Mouse (Mus musculus) lung, postnatal 36 days (tissue): Measurements from ENCODE around the gene Adgrf5.

Source experiments
- DNase-seq: peaks from one replicate; pipeline ENCODE4 v3.0.0; 2022; ENCODE audit warnings: mixed read lengths

The Adgrf5 gene

GRCm38 (mm10) chr17:43386331-43386730 is 26.1 kb downstream of the Adgrf5 start:
- no peak for DNase-seq

GRCm38 (mm10) chr17:43387171-43387570 is 26.9 kb downstream of the Adgrf5 start:
- peak; percentile 48 for DNase-seq

GRCm38 (mm10) chr17:43389256-43389655 is 29.0 kb downstream of the Adgrf5 start:
- DNase-seq: peak; percentile 81

GRCm38 (mm10) chr17:43392191-43392590 is 31.9 kb downstream of the Adgrf5 start:
- no peak for DNase-seq

- DNase-seq: no peak
These were observed 33.4 kb downstream of the Adgrf5 start for GRCm38 (mm10) chr17:43393669-43394068.

GRCm38 (mm10) chr17:43395400-43396258 is 35.4 kb downstream of the Adgrf5 start:
- DNase-seq: peak; percentile 72

- DNase-seq: no peak
These were observed 38.4 kb downstream of the Adgrf5 start for GRCm38 (mm10) chr17:43398612-43399011.

GRCm38 (mm10) chr17:43399151-43399550 is 38.9 kb downstream of the Adgrf5 start:
- no peak for DNase-seq

- peak; percentile 52 for DNase-seq
These were observed 40.2 kb downstream of the Adgrf5 start for GRCm38 (mm10) chr17:43400483-43400882.

GRCm38 (mm10) chr17:43403851-43404250 is 43.6 kb downstream of the Adgrf5 start:
- no peak for DNase-seq

- DNase-seq: no peak
These were observed 44.2 kb downstream of the Adgrf5 start for GRCm38 (mm10) chr17:43404408-43404807.

GRCm38 (mm10) chr17:43406321-43406720 is 46.1 kb downstream of the Adgrf5 start:
- DNase-seq: no peak

GRCm38 (mm10) chr17:43407548-43407947 is 47.3 kb downstream of the Adgrf5 start:
- peak; percentile 58 for DNase-seq

GRCm38 (mm10) chr17:43413182-43413581 is 52.9 kb downstream of the Adgrf5 start:
- DNase-seq: no peak

- DNase-seq: no peak
These were observed 59.0 kb downstream of the Adgrf5 start for GRCm38 (mm10) chr17:43419204-43419603.

- DNase-seq: peak; percentile 85
These were observed 60.1 kb downstream of the Adgrf5 start for GRCm38 (mm10) chr17:43420381-43420780.

- DNase-seq: no peak
These were observed 63.7 kb downstream of the Adgrf5 start for GRCm38 (mm10) chr17:43423953-43424352.

- DNase-seq: no peak
These were observed 71.4 kb downstream of the Adgrf5 start for GRCm38 (mm10) chr17:43431692-43432091.

- no peak for DNase-seq
These were observed 74.2 kb downstream of the Adgrf5 start for GRCm38 (mm10) chr17:43434485-43434884.

GRCm38 (mm10) chr17:43451216-43451615 is 91.0 kb downstream of the Adgrf5 start:
- no peak for DNase-seq

GRCm38 (mm10) chr17:43458598-43458997 is 98.3 kb downstream of the Adgrf5 start:
- DNase-seq: peak; percentile 94

GRCm38 (mm10) chr17:43459737-43460230 is 99.5 kb downstream of the Adgrf5 start:
- DNase-seq: no peak

GRCm38 (mm10) chr17:43460245-43461181 is 100.3 kb downstream of the Adgrf5 start:
- DNase-seq: peak; percentile 86
